Mouse (Mus musculus) neural tube, embryonic 13.5 days (tissue): ENCODE measurements around the gene Vmn2r15. TPM values are rescaled to one million over a fixed set of nuclear protein-coding genes. Genes with fewer than 3 reads are reported as not detected.

ENCODE experiments used
- ATAC-seq: fragments of 200-750 bp; cut with Nextera tagmentation; 2 replicates; pipeline ENCODE4 v1.8.0; 2017; ENCODE audit warnings: low read depth, mild to moderate bottlenecking, moderate TSS enrichment, moderate library complexity
- H3K27ac ChIP-seq: fragments of 300-500 bp; sonication (generic); replicated peaks from 2 replicates; pipeline ENCODE4 v1.5.1; 2015; ENCODE audit warnings: moderate library complexity, mild to moderate bottlenecking, inconsistent platforms
- H3K27me3 ChIP-seq: fragments of 300-500 bp; sonication (generic); 2 replicates; pipeline ENCODE4 v1.6.1; 2015; ENCODE audit warnings: mild to moderate bottlenecking, inconsistent platforms
- H3K36me3 ChIP-seq: fragments of 300-500 bp; sonication (generic); 2 replicates; pipeline ENCODE4 v1.6.1; 2015; ENCODE audit warnings: mild to moderate bottlenecking, inconsistent platforms
- H3K4me1 ChIP-seq: fragments of 300-500 bp; sonication (generic); replicated peaks from 2 replicates; pipeline ENCODE4 v1.6.1; 2015; ENCODE audit warnings: inconsistent platforms
- H3K4me2 ChIP-seq: fragments of 300-500 bp; sonication (generic); 2 replicates; pipeline ENCODE4 v1.6.1; 2015; ENCODE audit warnings: inconsistent platforms, mild to moderate bottlenecking, moderate library complexity
- H3K4me3 ChIP-seq: fragments of 300-500 bp; sonication (generic); 2 replicates; pipeline ENCODE4 v1.5.1; 2015; ENCODE audit warnings: mild to moderate bottlenecking, inconsistent platforms
- H3K9ac ChIP-seq: fragments of 300-500 bp; sonication (generic); 2 replicates; pipeline ENCODE4 v1.6.1; 2015; ENCODE audit warnings: moderate library complexity, mild to moderate bottlenecking, inconsistent platforms
- H3K9me3 ChIP-seq: fragments of 300-500 bp; sonication (generic); 2 replicates; pipeline ENCODE4 v1.6.1; 2016; ENCODE audit warnings: inconsistent platforms
- whole genome bisulfite sequencing: fragments of 180-500 bp; shearing (Covaris S2); methylation state at CpG from one replicate; pipeline ENCODE4 v1.1.7; 2015; 5-methylcytosine and 5-hydroxymethylcytosine counted together
- polyA plus RNA-seq: library from polyadenylated mRNA; unstranded; fragments of >200 nt; fragmentation: Nextera tagmentation; extraction: Ambion mirVana; gene quantifications from 2 replicates; pipeline ENCODE4 v1.2.1, GENCODE M21; 2015

Gene Vmn2r15
- not detected in 2 replicates for polyA plus RNA-seq

DNA sequence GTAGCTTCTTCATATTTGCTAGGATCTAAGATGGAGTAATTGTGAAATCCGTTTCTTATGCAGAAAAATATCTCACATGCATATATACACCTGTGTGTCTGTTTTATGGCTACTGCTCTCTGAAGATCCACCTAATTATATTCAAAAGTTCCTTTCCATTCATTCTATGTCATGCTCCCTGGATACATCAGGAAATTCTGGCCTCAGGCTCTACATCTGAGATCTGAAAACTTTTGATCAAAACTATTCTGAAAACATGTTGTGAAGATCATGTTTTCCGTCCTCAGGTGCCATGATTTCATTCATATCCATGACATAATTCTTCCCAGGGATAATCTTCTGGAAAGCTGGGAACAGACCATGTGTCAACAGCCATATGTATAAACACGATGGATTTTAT is at the start of gene Vmn2r15:
Vmn2r15 (minus strand) TSS at position 101 of the 400 bp plus-strand sequence.
- Histone ChIP-seq H3K9ac (no peak within 1 kb of the TSS), H3K4me1 (no peaks in the 10 kb centered on the region), H3K4me3 (no peak within 1 kb of the TSS), H3K9me3 (peaks cover 11% of the 10 kb centered on the region), H3K36me3 (no peaks in the 10 kb centered on the region), H3K27ac (no peak within 1 kb of the TSS), H3K4me2 (no peak within 1 kb of the TSS), H3K27me3 (no peaks in the 10 kb centered on the region)
- WGBS: 51% methylated on average over 3 of the region's 3 CpGs
- ATAC-seq: no peak

DNA sequence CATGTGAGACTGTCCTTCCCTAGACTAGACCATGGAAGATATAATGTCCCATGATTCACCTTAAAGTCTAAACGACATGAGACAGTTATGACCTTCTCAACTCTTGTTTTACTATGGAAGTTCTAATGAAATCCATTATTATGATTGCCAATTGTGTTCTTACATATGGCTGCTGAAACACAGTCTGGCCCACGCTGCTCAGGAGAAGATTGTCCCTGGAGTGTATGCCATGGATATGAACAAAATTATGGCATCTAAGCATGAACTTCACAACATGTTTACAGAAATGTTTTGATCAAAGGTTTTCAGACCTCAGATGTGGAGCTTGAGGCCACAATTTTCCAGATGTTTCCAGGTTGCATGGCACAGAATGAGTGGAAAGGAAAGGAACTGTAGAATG is 32.4 kb upstream of the Vmn2r15 start, which contains the start of gene Vmn2r16:
Vmn2r16 (plus strand) TSS at position 301 of the 400 bp plus-strand sequence.
- Histone ChIP-seq H3K9me3 (peaks cover 33% of the 10 kb centered on the region), H3K4me2 (no peak within 1 kb of the TSS), H3K27ac (no peak within 1 kb of the TSS), H3K9ac (no peak within 1 kb of the TSS), H3K36me3 (no peaks in the 10 kb centered on the region), H3K27me3 (no peaks in the 10 kb centered on the region), H3K4me1 (no peaks in the 10 kb centered on the region), H3K4me3 (no peak within 1 kb of the TSS)
- no peak for ATAC-seq
- WGBS: 54% methylated on average over 2 of the region's 2 CpGs

DNA sequence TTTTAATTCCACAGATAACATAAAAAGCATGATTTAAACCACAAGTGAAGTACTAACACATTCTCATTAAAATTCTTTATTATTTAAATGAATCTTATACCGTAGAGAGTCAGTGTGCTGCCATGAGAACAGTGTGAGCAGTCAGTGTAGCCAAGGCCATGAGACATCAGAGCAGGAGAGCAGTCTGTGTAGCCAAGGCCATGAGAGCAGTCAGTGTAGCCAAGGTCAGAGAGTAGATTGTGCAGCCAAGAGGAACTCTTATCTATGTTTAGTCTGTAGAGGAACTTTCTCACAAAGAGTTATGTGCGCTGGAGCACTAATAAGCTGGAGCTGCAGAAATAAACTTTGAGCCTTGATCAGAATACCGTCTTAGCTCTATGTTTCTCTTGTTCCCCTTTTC is 2.8 kb downstream of the Vmn2r15 start:
- Histone ChIP-seq H3K27ac (no peak overlapping the region), H3K9ac (no peak overlapping the region), H3K4me3 (no peak overlapping the region), H3K9me3 (peaks cover 9% of the 10 kb centered on the region), H3K4me2 (no peak overlapping the region), H3K27me3 (no peaks in the 10 kb centered on the region), H3K36me3 (no peaks in the 10 kb centered on the region), H3K4me1 (no peaks in the 10 kb centered on the region)
- no peak for ATAC-seq
- WGBS: 89% methylated on average over 3 of the region's 3 CpGs

Other genes with a start within 250 kb of the Vmn2r15 start
- gene Vmn2r11, start 238.1 kb downstream of the Vmn2r15 start, polyA plus RNA-seq: not detected in 2 replicates
- gene Vmn2r12, start 199.7 kb downstream of the Vmn2r15 start, polyA plus RNA-seq: not detected in 2 replicates
- gene Vmn2r13, start 105.4 kb downstream of the Vmn2r15 start, polyA plus RNA-seq: not detected in 2 replicates
- gene Vmn2r14, start 72.9 kb downstream of the Vmn2r15 start, polyA plus RNA-seq: not detected in 2 replicates
- not detected in 2 replicates for gene Vmn2r16, start 32.5 kb upstream of the Vmn2r15 start, polyA plus RNA-seq
- not detected in 2 replicates for gene Vmn2r17, start 122.0 kb upstream of the Vmn2r15 start, polyA plus RNA-seq